Mouse (Mus musculus): ENCODE data around the gene Camkmt. TPM values are rescaled to one million over a fixed set of nuclear protein-coding genes. Genes with fewer than 3 reads are reported as not detected.

Camkmt gene
- polyA plus RNA-seq, 2 experiments from 2014 or later: 5.7 to 7.4 TPM

DNA sequence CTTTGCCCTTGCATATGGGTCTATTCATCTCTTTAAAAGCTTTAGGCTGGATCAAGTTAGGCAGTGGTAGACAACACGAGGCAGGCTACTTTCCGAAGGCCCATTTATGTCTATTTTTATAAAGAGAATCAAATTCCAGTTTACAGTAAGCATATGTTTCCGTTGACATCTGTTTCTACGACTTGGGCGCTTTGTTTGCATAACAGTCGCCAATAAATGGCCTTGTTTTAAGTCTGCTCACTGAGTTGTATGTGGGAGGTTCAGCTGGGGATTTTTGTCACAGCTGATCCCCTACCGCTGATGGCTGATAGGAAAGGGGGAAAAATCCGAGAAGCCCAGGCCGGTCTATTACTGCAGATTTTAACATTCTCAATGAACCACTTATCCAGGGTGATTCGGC, 285.2 kb downstream of the Camkmt start:
- no peak for ATAC-seq

DNA sequence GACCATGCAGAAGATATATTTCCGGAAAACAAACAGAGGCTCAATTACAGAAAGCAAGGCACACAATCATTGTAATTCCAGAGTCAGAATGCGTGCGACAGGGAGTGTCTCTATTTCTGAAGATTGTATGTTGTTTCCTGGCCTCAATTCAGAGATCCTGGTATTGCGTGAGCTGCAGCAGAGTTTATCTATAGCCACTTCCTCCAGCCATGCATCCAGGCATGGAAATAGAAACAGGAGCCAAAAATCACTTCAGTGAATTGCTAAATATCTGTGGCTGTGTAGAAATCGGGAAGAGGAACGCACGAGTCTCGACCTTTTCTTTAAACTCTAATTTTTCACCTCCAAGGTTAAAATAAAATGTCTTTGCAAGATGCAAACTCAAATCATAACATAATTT, 287.1 kb downstream of the Camkmt start:
- ATAC-seq: no peak

DNA sequence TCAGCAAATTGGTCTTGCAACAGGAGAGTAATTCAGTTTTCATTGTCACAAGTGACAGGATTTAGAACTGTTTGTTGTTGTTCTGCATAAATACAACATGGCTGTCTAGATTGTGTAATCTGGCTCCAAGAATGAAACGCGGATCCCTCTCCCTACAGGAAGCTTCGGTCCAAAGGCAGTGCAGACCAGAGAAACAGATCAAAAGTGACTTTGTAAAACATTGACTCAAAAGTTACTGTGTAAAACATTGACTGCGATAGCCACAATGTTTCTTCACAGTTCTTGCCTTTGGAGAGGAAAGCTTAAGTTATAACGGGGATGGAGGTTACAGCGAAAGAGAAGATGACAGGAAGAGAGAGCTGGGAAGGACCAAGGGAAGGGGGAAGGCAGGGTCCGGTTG, 288.7 kb downstream of the Camkmt start:
- no peak for ATAC-seq

DNA sequence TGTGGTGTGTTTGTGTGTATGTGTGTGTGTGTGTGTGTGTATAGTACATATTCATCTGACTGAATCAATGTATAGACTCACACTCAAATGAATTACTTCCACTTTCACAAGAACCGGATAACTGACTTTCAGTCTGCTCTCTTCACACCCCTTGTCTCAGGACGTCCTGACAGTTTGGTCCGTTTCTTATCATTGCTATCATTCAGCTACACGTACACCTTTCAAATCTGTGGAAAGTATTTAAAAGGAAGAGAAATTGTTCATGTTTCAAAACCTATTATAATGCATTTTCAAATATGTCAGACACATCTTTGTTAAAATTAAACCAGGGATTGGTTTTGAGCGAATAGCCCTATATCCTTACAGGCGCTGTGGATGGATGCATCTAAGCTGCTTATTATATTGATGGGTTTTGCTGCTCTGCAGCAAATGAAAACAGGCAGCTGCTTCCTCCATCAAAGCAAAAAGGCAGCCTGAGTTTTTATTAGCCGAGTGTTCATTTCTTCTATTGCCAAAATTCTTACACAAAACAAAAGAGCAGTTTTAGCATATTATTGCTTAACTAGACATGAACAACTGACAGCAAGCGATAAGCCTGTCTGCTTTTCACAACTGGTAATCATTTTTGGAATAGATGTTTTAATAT, 291.3 kb downstream of the Camkmt start:
- no peak for ATAC-seq

DNA sequence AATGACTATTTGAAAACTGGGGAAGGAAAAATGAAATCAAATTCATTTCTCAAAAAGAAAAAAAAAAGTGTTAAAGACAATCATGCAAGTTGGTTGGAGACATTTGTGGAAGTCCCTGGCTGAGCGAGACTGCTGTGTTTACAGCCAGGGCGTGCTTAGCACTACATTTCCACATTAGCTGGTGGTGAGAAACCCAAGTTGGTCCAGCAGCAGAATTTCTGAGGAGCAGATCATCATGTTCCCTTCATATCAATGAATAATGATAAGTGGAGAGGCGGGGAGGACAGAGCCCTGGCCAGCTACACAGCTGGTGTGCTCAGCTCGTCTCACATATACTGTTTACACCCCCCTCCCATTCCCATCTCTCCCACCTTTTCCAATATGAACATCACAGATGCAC, 292.0 kb downstream of the Camkmt start:
- no peak for ATAC-seq

DNA sequence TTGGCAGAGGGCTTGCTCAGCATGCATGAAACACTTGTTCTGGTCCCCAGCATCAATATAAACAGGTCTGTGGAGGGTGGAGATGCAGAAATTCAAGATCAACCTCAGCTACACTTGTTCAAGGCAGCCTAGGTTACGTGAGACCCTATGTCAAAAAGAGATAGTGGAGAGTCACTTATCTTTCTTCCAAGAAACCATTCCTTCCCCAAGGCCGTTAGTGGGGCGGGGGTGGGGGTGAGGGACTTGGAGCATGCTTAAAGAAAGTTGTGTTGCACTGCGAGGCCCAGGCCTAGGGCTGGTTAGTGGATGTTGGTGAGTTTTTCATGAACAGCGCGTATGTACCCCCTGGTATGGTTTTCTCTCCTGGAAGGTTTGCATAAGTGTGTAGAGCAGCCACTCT, 292.6 kb downstream of the Camkmt start:
- no peak for ATAC-seq

DNA sequence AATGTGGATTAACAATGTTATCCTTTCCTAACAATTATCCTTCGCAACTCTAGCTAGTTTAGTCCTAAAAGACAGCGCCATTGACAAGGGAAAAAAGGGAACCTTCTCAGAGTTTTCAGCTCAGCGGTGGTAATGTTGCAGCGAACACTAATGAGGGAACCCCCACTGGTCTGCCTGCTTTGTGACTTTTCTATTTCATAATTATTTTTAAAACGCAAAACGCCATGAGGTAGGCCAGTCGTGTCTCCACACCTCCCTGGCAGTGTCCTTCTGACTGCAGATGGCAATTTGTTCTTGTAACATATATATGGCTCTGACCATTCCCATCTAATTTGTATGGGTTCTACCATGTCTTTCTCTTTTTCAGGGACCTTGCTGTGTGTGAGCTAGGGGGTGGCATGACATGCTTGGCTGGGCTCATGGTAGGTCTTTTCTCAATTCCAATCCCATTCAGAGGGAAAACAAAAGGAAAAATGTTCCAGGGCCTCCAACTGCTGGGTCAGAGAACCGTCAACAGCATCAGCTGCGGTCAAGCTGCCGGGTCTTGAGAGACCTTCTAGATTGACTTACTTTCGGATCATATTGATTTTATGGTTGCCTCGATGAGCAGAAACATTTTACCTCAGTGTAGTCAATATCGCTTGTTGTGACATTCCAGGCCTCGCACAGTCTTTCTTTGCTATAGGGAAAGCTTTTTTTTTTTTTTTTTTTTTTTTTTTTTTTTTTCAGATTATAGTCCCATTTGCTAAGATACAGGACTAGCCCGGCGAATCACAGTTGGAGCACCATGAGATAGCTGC, 302.9 kb downstream of the Camkmt start:
- no peak for ATAC-seq

DNA sequence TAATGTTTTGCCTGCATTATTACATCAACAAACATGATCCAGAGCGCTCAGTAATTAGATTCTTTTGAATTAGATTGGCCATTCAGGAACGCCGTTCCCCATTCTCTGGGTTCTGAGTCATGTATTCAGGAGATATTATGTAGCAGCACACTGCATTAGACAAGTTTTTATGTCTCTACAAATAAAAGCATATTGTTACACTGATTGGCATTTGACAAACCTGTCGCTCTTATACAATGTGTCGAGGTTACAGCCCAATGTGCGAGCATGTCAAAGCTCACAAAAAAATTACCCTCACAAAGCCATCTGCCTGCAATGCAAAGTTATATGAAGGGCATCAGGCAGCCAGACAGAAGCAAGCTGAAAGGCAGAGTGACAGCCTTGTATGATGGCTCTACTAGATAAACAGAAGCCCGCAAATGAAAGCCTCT, 303.6 kb downstream of the Camkmt start:
- no peak for ATAC-seq

DNA sequence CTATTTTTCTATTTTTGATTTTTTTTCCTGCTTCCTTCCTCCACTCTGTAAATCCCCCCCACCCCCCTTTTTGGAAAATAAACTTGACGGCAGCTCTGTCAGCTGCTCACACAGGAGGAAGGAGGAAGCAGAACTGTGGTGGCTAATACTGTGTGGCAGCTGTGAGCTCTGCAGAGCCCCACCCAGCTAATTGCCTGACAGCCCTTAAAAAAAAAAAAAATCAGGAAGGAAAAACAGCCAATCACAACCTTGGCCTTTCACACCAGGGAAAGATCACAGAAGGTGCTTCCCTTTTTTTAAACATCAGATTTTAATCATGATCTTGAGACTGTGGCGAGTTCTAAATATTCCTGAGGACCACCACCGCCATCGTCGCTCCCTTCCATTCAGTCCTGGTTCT, 305.1 kb downstream of the Camkmt start:
- no peak for ATAC-seq

DNA sequence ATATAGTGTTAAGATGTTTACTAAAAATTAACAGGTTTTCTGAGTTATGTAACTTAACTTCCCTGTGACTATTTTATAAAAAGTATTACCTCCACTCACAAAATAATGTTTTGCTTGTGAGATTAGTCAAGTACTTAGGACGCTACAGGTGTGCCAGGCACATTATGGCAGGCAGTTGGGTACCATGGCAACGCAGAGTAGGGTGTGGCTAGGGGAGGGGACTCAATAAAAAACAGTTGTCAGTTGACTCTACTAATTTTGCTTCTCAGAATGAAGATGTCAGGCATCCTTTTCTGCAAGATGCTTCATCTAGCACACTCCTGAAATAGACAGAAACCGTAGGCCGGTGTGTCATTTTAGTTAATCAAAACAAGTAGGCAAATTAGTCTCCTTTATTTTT, 310.4 kb downstream of the Camkmt start:
- ATAC-seq: no peak

DNA sequence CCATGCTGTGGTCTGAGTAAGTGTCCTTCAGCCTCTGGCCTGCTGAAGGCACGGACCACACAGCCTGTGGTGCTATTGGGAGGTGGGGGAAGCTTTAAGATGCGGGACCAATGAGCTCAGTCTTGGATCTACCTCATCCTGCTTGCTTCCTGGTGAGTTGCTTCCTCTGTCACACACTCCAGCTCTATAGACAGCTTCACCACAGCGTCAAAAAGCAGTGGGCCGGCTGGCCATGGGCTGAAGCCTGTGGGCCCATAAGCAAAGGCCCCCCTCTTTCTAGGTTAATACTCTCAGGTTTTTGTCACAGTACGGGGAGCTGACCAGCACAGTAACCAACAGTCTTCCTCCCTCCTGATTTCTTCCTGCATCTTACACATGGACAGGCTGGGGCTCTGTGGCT, 314.8 kb downstream of the Camkmt start:
- no peak for ATAC-seq

DNA sequence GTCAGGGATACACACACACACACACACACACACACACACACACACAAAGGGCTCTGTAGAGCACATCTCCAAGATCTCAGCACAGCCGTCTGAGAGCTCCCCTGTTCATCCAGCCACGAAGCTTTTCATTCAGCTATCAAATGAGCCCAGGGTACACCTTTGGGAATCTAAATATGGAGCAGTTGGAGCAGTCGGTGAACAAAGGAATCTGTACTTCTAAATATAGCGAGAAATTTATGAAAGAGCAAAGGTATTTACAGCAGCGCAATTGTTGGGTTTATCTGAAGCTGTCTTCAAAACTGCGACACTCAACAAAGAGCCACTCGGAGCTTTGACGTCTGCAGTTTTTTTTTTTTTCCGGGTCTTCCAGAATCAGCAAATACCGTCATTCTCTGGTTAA, 315.8 kb downstream of the Camkmt start:
- ATAC-seq: no peak

DNA sequence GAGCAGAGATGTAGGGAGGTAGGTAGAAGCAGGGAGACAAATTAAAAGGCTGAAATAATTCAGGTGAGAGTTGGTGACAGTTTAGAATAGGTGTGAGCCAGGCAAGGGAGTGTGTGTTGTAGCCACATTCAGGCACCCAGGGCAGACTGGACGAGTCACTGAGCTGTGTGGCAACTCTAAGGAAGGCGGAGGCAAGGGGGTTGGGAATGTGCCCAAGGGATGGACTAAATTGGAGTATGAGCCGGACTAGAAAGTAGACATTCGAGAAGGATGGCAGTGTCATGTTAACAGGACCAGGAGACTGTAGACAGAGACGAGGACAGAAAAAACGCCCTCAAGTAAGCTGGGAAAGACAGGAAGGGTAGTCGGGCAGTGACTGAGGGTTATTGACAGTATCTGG, 338.5 kb downstream of the Camkmt start:
- ATAC-seq: no peak

DNA sequence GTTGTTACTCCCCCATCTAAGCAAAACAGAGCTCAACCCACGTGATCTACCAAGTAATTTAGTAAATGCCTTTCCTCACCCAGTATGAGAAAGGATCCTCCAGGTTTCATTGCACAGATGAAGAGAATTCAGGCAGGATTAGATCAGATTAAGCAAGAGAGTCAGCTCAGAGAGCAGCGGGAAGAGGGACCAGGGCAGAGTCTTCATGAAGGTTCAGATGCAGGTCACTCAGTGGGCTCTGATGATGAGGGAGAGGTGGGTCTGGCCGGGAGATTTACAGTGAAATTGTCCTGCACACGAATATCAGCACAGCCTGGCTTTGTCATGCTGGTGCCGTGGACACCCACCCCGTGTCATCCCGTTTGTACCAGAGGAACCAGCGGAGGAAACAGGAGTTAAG, 342.6 kb downstream of the Camkmt start:
- no peak for ATAC-seq

DNA sequence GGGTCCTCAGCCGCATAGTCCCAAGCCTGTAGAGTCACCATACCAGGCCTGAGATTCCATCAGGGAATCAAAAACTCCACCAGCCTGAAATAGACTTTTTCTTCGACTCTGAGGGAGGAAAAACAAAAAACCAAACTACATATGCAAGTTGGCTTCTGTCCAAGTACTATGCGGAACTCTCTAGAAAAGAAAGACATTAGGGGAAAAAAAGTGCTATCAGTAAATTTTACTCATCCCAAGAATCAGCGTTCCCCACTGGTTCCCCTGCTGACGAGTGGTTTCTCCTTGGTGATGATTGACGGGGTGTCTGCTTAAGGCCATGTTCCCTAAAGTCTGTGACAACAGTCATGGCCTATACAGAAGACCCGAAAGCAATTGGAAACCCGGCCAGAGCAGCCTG, 352.7 kb downstream of the Camkmt start:
- ATAC-seq: no peak

DNA sequence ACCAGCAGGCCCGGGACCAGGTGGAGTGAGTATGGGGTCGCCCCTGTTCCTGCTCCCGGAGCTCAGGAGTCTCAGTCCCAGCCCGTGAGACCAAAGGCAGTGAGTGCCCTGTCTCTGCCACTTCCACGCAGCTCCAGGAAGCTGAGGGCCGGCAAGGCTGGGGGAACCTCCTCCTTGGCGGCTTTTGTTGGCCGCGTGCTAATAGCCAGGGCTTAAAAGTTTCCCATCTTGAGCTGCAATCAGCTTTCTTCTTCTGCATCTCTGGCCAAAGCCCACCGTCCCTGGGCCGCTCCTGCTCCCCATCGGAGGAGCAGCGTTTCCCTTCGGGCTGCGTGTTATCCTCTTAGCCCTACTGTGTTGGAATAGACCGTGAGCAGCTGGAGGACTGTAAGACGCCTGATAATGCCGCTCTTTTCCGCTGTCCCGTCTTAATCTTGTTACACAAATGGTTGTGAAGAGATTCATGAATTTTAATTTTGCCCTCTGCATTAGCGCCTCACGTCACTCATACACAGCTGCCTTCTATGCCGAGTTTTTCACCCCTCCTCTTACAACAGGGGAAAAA, 364.1 kb downstream of the Camkmt start:
- no peak for ATAC-seq

DNA sequence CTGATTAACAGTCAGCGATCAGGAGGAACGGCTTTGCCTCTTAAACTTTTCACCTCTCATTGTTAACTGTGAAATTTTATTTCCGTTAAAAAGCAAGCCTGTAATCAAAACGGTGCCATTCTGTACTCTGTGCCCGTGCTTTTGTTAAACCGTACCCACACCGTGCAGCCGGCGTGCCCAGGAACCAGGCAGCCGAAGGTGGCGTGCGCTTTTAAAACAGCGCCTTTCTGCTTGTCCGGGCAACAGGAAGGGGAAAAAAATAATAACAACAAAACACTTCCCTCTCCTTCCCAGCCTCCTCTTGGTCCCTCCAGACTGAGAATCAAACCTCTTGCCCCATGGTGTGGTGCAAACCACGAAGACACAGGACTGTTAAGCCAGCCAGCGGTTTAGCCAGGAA, 364.7 kb downstream of the Camkmt start:
- ATAC-seq: no peak

DNA sequence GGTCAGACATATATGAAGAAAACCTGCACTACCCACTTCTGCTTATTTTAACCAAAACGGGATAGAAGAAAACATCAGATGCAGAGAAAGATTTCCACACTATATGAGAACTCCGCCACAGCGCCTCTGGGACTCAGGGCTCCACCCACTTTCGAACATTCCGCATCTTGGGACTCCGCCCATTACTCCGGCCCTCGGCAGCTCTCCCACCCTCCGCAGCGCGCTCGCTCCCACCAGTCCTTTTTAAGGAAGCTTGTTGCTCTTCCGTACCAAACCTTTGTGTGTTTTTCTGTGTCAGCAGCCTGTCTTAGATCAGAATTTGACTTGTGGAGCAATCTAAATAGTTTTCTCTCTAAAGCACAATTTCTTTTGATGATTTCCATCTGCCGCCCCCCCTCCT, 367.7 kb downstream of the Camkmt start:
- ATAC-seq: no peak

DNA sequence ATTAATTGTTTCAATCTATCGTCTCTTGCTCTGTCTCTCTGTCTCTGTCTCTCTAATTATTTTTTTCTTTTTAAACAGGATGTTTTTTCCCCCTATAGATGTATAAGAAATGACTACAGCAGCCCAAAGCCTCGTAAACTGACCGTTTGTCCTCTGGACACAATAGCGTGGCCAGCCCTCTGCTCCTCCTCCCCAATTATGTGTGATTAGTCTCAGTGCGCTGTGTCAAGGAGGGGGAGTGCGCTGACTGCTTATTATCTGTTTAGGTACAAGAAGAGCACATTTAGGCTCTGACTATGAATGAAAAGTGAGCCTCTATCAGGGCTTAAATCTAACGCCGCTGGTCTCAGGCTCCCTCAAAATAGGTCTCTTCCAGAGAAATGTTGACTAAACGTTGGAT, 368.2 kb downstream of the Camkmt start:
- ATAC-seq: no peak

DNA sequence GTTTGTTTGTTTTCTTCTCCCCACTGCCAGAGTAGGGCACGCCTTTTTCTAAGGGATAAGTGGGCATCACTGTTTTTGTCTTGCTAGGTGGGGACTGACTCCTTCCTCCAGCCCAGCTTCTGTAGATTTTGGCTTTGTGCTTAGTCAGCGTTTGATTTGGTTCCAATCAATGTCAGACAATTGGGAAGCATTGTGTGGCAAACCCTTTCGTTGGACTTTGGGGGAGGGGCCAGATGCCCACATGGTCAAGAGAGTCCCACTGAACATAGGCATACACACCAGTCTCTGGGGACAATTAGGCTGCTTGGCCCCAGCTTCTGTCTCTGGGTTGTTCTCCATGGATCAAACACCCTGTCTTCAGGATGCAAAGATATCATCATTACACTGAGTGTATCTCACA, 371.2 kb downstream of the Camkmt start:
- no peak for ATAC-seq

DNA sequence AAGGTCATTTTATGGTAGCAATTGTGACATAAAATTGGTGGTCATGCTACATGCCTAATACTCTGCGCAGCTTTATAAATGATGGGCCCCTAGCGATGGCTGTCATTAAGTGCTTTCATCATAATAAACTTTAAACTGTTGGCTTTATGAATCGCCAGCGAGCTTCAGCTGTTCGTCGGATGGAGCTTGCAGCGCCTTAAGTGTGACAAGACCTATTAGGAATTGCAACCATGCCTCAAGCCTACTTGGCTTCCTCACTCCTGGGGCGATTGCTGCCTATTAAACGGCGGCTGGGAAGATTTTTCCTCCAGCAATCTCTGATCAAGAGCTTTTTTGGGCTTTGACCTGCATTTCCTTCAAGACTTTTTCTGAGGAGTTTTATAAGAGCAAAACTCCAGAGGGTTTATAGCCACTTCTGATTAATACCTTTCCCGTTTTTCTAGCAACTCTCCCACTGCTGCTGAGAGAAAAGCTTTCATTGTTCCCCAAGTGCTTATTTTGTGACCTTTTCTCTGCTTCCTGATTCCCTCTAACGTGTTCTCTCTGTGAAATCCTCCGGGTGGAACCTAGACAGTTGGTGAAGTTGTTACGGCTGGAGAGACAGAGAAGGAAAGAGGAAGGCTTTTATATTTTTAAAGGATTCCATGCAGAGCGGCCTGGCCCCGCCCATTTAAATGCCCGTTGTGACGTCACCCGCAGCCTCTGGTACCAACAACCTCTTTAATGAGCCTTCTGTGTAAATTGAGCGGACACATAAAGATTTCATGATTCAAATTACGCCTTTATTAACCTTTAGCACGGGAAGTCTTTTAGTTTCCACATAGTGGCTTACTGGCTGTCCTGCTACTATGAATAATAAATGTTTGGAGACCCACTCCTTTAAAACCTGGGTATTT, 373.4 kb downstream of the Camkmt start:
- ATAC-seq: no peak

DNA sequence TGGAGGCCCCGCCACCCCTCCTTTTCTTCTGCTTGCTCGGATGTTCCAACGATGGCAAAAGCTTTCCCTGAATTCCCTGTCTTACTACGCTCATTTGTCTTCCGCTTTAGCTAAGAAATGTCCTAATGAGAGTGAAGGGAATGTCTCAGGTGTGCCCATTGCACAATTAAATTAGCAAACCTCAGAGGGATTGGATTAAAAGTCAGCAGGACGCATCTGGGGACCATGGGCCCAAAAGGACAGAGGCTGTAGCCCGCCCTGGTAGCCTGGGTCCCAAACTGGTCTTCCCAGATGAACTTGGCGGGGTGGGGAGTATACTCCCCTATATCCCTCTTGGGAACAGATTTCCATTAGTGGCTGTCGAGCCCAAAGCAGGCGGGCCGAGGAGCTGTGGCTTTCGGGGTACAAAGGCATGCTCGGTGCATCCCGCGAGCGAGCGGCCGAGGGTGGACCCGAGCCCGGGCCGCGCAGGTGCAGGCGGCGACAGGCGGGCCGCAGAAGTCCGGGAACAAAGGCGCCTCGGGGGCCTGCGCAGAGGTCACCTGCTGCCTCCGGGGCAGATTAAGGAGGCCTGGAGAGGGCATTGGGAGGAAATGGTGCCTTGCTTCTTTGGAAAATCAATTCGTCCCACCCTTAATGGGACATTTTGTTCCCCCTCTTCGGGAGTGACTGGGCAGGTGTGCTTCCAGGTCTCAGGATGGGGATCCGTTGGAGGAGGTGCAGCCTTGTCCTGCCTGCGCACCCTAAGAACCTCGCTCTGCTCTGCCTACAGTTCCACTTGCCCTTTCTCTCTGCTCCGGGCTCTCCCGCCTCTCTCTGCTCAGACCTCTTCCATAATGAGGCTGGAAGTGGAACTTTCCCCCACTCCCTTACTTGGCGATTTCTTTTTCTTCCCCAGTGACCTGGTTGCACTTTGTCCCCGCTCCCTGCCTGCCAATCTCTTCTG, 374.4 kb downstream of the Camkmt start:
- no peak for ATAC-seq

Measured in CD4-positive, CD25-positive, alpha-beta regulatory T cell, adult 4 months (primary cell).